Mouse (Mus musculus) lung, adult 2 months (tissue): ENCODE measurements at regions not wholly inside any gene's neighbourhood (a gene's known extent, or its start where the extent isn't known, plus 50 kb on each side); places are given as distances from the start of the nearest gene placed in this dataset.

Experiments
- CTCF ChIP-seq: fragments of 200-500 bp; IDR thresholded peaks from 2 replicates; pipeline ENCODE4 v1.5.1; 2011; ENCODE audit warnings: mild to moderate bottlenecking, low read length, control low read depth; ENCODE audit not compliant: insufficient read depth
- POLR2A ChIP-seq: fragments of 200-500 bp; IDR thresholded peaks from 2 replicates; pipeline ENCODE4 v1.6.1; 2011; ENCODE audit warnings: low read depth, mild to moderate bottlenecking, control low read depth, low read length, borderline replicate concordance; ENCODE audit errors: extremely low read depth

DNA sequence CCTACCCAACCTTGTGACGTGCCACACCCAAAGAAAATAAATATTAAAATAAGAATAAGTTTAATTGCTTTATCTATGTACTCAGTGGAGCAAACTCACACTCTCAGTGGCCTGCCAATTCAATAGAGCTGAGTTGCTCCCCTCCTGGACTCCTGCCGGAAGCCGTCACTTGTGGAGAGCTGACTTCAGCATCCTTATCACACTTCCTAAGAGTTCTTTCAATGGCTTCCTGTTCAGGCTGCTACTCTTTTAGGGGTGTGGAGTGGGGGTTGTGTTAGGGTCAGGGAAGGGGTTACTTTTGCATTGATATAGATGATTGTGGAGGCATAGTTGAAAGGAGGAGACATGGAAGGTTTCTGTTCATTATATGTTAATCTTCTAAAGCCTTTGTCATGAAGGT, 147.7 kb downstream of the Dusp6 start:
- TF ChIP-seq POLR2A (no peak), CTCF (no peak)
